Mouse (Mus musculus) ES-E14 (cell line): ENCODE results near the gene Esyt2. TPM values are rescaled to one million over a fixed set of nuclear protein-coding genes. Genes with fewer than 3 reads are reported as not detected.

ENCODE experiments used
- DNase-seq: peaks from one replicate; pipeline ENCODE4 v3.0.0-alpha.2; 2013; ENCODE audit warnings: low read depth, low spot score
- H3K27ac ChIP-seq: 2 replicates; pipeline ENCODE4 v1.5.1; 2012; ENCODE audit warnings: low read depth, mild to moderate bottlenecking, low read length, moderate library complexity, mixed read lengths; ENCODE audit not compliant: poor library complexity, insufficient read depth, severe bottlenecking
- H3K36me3 ChIP-seq: 2 replicates; pipeline ENCODE4 v1.6.1; 2012; ENCODE audit warnings: mild to moderate bottlenecking, low read length, moderate library complexity, mixed read lengths; ENCODE audit not compliant: control insufficient read depth, poor library complexity, insufficient read depth, severe bottlenecking
- H3K4me1 ChIP-seq, 2 experiments: fragments of 150-350 bp in 1 of 2; sonication (generic) in 1 of 2; 2 replicates each; pipeline ENCODE4 v1.6.1; 2012; ENCODE audit warnings: low read length in 2 of 2, mild to moderate bottlenecking in 1 of 2, mixed read lengths in 1 of 2; ENCODE audit not compliant: control insufficient read depth in 2 of 2, insufficient read depth in 2 of 2, poor library complexity in 1 of 2
- H3K4me3 ChIP-seq, 2 experiments: fragments of 150-350 bp in 1 of 2; sonication (generic) in 1 of 2; 2 replicates each; pipeline ENCODE4 v1.5.1; 2012; ENCODE audit warnings: low read length in 2 of 2, low read depth in 1 of 2, mild to moderate bottlenecking in 1 of 2, mixed read lengths in 1 of 2; ENCODE audit not compliant: insufficient read depth in 1 of 2, poor library complexity in 1 of 2, severe bottlenecking in 1 of 2
- H3K9ac ChIP-seq: 2 replicates; pipeline ENCODE4 v1.6.1; 2012; ENCODE audit warnings: low read depth, mild to moderate bottlenecking, low read length, mixed read lengths; ENCODE audit not compliant: poor library complexity, insufficient read depth, severe bottlenecking
- H3K9me3 ChIP-seq: fragments of 150-350 bp; sonication (generic); 2 replicates; pipeline ENCODE4 v1.6.1; 2012; ENCODE audit warnings: low read depth, mild to moderate bottlenecking, low read length; ENCODE audit not compliant: control insufficient read depth, insufficient read depth
- CHD2 ChIP-seq: IDR thresholded peaks from 2 replicates; pipeline ENCODE4 v1.6.1; 2014; ENCODE audit warnings: mild to moderate bottlenecking, low read depth, low read length, inconsistent platforms
- HCFC1 ChIP-seq: IDR thresholded peaks from 2 replicates; pipeline ENCODE4 v1.6.1; 2012; ENCODE audit warnings: low read length, inconsistent platforms, borderline replicate concordance; ENCODE audit not compliant: insufficient read depth
- MAFK ChIP-seq: IDR thresholded peaks from 2 replicates; pipeline ENCODE4 v1.6.1; 2014; ENCODE audit warnings: mild to moderate bottlenecking, low read depth, low read length, inconsistent platforms; ENCODE audit not compliant: insufficient read depth
- ZC3H11A ChIP-seq: IDR thresholded peaks from 2 replicates; pipeline ENCODE4 v1.6.1; 2012; ENCODE audit warnings: low read depth, mild to moderate bottlenecking, inconsistent platforms, low read length, borderline replicate concordance
- ZNF384 ChIP-seq: IDR thresholded peaks from 2 replicates; pipeline ENCODE4 v1.6.1; 2012; ENCODE audit warnings: low read depth, low read length, inconsistent platforms
- in situ Hi-C, 2 experiments: fragments of 600-800 bp; cut with MboI; formaldehyde crosslinking; loops; one replicate each; pipeline ENCODE4 v1.15.1; 2025; ENCODE audit warnings: low sequenced_read_pairs in 2 of 2, inconsistent platforms in 1 of 2; ENCODE audit not compliant: unreplicated experiment in 2 of 2
- total RNA-seq: library from RNA; depleted of rRNA; stranded (reverse); fragments of 300-350 nt; gene quantifications from 2 replicates; pipeline ENCODE4 v1.2.3, GENCODE M21; 2012

Esyt2 gene
- total RNA-seq, 1 experiment: 44.2 TPM

DNA sequence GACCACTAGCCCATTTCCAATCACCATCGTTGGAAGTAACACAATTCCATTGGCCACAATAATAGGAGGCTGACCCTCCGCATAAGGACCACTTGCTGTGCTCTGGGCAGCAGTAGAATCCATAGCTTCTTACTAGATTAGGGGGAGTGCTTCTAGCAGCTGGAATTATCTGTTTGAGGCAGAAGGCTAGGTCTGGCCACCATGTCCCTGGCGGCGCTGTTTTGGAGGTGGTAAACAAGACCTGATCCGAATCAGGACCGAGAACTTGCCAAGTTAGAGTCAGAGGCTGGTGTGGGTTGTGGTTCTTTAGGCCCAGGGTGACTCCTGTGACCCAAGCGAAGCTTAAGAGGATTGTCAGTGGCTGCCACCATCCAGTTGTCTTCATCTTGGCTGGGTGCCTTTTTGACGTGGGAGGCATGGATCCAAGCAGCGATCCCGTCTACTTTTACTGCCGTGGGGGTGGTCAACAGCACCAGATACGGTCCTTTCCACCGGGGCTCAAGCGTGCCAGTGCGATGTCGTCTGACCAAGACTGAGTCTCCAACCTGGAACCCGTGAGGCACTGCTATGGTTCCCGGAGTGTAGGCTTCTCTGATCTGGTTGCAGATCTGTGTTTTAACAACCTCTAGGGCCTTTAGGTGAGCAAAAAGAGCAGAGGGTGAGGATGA is 123.2 kb downstream of the Esyt2 start:
- in situ Hi-C loops: no loop called here
- Histone ChIP-seq H3K36me3 (peaks cover 18% of the 10 kb centered on the region), H3K9ac (peak overlapping the region; percentile 86), H3K27ac (no peak overlapping the region), H3K9me3 (no peaks in the 10 kb centered on the region), H3K4me3 (peak overlapping the region; percentile 61 to 62), H3K4me1 (peaks cover 0 to 2% of the 10 kb centered on the region in 2 experiments; a peak in 1 of 4 replicates)
- DNase-seq: no peak
- no peak for TF ChIP-seq HCFC1

- Histone ChIP-seq H3K4me1 (peaks cover 0 to 2% of the 10 kb centered on the region in 2 experiments; a peak in 1 of 4 replicates), H3K4me3 (peak within 1 kb of the TSS; percentile 76 to 95), H3K9ac (peak within 1 kb of the TSS; percentile 99), H3K36me3 (peaks cover 18% of the 10 kb centered on the region), H3K27ac (peak within 1 kb of the TSS; percentile 78), H3K9me3 (no peaks in the 10 kb centered on the region)
- no peak for TF ChIP-seq ZNF384
- peak; percentile 41; the same call in 1 of the 2 replicates for TF ChIP-seq HCFC1
- peak; percentile 92 for TF ChIP-seq CHD2
- DNase-seq: peak; percentile 97
- in situ Hi-C loops: no loop called here
These were observed 124.2 kb downstream of the Esyt2 start, which contains the start of gene Ncapg2 for GRCm38 (mm10) chr12:116405045-116405835. Gene Ncapg2 (plus strand): TSS chr12:116405402.

GRCm38 (mm10) chr12:116405836-116406155 is 124.8 kb downstream of the Esyt2 start:
- Histone ChIP-seq H3K4me3 (peak overlapping the region; percentile 76 to 95), H3K36me3 (peaks cover 18% of the 10 kb centered on the region), H3K4me1 (peaks cover 0 to 2% of the 10 kb centered on the region in 2 experiments; a peak in 1 of 4 replicates), H3K9ac (peak overlapping the region; percentile 99), H3K27ac (peak overlapping the region; percentile 78), H3K9me3 (no peaks in the 10 kb centered on the region)
- no peak for TF ChIP-seq HCFC1
- TF ChIP-seq MAFK: no peak
- TF ChIP-seq ZNF384: no peak
- TF ChIP-seq CHD2: no peak
- TF ChIP-seq ZC3H11A: no peak
- in situ Hi-C loops: no loop called here
- DNase-seq: no peak

GRCm38 (mm10) chr12:116407883-116408282 is 126.9 kb downstream of the Esyt2 start:
- no peak overlapping the region for H3K4me3 ChIP-seq
- H3K4me1 ChIP-seq: peaks cover 0 to 2% of the 10 kb centered on the region in 2 experiments; a peak in 1 of 4 replicates
- peaks cover 18% of the 10 kb centered on the region for H3K36me3 ChIP-seq
- in situ Hi-C loops: no loop called here
- H3K27ac ChIP-seq: no peak overlapping the region
- no peak for DNase-seq
- TF ChIP-seq MAFK (no peak), ZC3H11A (no peak), HCFC1 (no peak), CHD2 (no peak), ZNF384 (no peak)
- H3K9me3 ChIP-seq: no peaks in the 10 kb centered on the region
- no peak overlapping the region for H3K9ac ChIP-seq
